Mouse (Mus musculus) forebrain, postnatal 0 days (tissue): ENCODE measurements around the gene Slc7a14. TPM values are rescaled to one million over a fixed set of nuclear protein-coding genes. Genes with fewer than 3 reads are reported as not detected.

Source experiments
- ATAC-seq: fragments of 200-750 bp; cut with Nextera tagmentation; 2 replicates; pipeline ENCODE4 v1.8.0; 2017; ENCODE audit warnings: mild to moderate bottlenecking, moderate library complexity
- DNase-seq: peaks from one replicate; pipeline ENCODE4 v3.0.0-alpha.2; 2015
- H3K27ac ChIP-seq: fragments of 300-500 bp; sonication (generic); 2 replicates; pipeline ENCODE4 v1.5.1; 2014; ENCODE audit warnings: low read depth, mild to moderate bottlenecking, antibody characterized with exemption, low read length, moderate library complexity, mixed read lengths
- H3K27me3 ChIP-seq: fragments of 300-500 bp; sonication (generic); 2 replicates; pipeline ENCODE4 v1.6.1; 2014; ENCODE audit warnings: mild to moderate bottlenecking, low read length, mixed read lengths; ENCODE audit not compliant: insufficient read depth
- H3K36me3 ChIP-seq: fragments of 300-500 bp; sonication (generic); 2 replicates; pipeline ENCODE4 v1.6.1; 2014; ENCODE audit warnings: mild to moderate bottlenecking, moderate library complexity; ENCODE audit not compliant: insufficient read depth
- H3K4me1 ChIP-seq: fragments of 300-500 bp; sonication (generic); 2 replicates; pipeline ENCODE4 v1.6.1; 2014; ENCODE audit warnings: antibody characterized with exemption; ENCODE audit not compliant: insufficient read depth
- H3K4me2 ChIP-seq: fragments of 300-500 bp; sonication (generic); 2 replicates; pipeline ENCODE4 v1.6.1; 2014; ENCODE audit warnings: low read depth, mild to moderate bottlenecking, moderate library complexity
- H3K4me3 ChIP-seq: fragments of 300-500 bp; sonication (generic); 2 replicates; pipeline ENCODE4 v1.5.1; 2014; ENCODE audit warnings: low read depth, low read length, mixed read lengths
- H3K9ac ChIP-seq: fragments of 300-500 bp; sonication (generic); 2 replicates; pipeline ENCODE4 v1.6.1; 2014; ENCODE audit warnings: mild to moderate bottlenecking
- H3K9me3 ChIP-seq: fragments of 300-500 bp; sonication (generic); 2 replicates; pipeline ENCODE4 v1.6.1; 2016; ENCODE audit warnings: low read length
- CTCF ChIP-seq: sonication (generic); IDR thresholded peaks from 2 replicates; pipeline ENCODE4 v1.5.1; 2016; ENCODE audit warnings: antibody characterized with exemption, control low read depth, low read depth
- WGBS: fragments of 180-500 bp; shearing (Covaris S2); extraction: QIAGEN DNeasy Blood & Tissue Kit; methylation state at CpG from one replicate; pipeline ENCODE4 v1.1.7; 2014; 5-methylcytosine and 5-hydroxymethylcytosine counted together
- polyA plus RNA-seq: library from polyadenylated mRNA; unstranded; fragments of >200 nt; fragmentation: Nextera tagmentation; extraction: Ambion mirVana; gene quantifications from 2 replicates; pipeline ENCODE4 v1.2.1, GENCODE M21; 2015
- total RNA-seq: library from RNA; depleted of rRNA; stranded (reverse); fragments of >200 nt; gene quantifications from 2 replicates; pipeline ENCODE4 v1.2.3, GENCODE M21; 2014

Slc7a14 gene
- total and polyA plus RNA-seq, 2 experiments from 2014 or later: 5.7 to 20.3 TPM

GRCm38 (mm10) chr3:31272635-31273034 lies 37.5 kb downstream of the Slc7a14 start:
- Histone ChIP-seq H3K9me3 (no peaks in the 10 kb centered on the region), H3K36me3 (no peaks in the 10 kb centered on the region), H3K4me1 (no peaks in the 10 kb centered on the region), H3K4me2 (no peak overlapping the region), H3K27me3 (no peaks in the 10 kb centered on the region), H3K9ac (no peak overlapping the region), H3K4me3 (no peak overlapping the region), H3K27ac (no peak overlapping the region)
- no peak for TF ChIP-seq CTCF
- 84% methylated on average over 2 of the region's 2 CpGs for WGBS
- DNase-seq (no peak), ATAC-seq (no peak)

GRCm38 (mm10) chr3:31269551-31270317 lies 40.4 kb downstream of the Slc7a14 start:
- TF ChIP-seq CTCF: no peak
- WGBS: 87% methylated on average over 4 of the region's 4 CpGs

GRCm38 (mm10) chr3:31267921-31268320 lies 42.3 kb downstream of the Slc7a14 start:
- TF ChIP-seq CTCF: no peak
- H3K27me3 ChIP-seq: no peaks in the 10 kb centered on the region

More at GRCm38 (mm10) chr3:31269551-31270317, 40.4 kb downstream of the Slc7a14 start:
- no peak for DNase-seq
- ATAC-seq: no peak
- H3K27me3 ChIP-seq: no peaks in the 10 kb centered on the region
- H3K9me3 ChIP-seq: no peaks in the 10 kb centered on the region
- no peak overlapping the region for H3K9ac ChIP-seq
- no peak overlapping the region for H3K4me3 ChIP-seq
- no peak overlapping the region for H3K27ac ChIP-seq
- no peaks in the 10 kb centered on the region for H3K36me3 ChIP-seq
- no peaks in the 10 kb centered on the region for H3K4me1 ChIP-seq
- H3K4me2 ChIP-seq: no peak overlapping the region

GRCm38 (mm10) chr3:31266941-31267340 lies 43.2 kb downstream of the Slc7a14 start:
- H3K27me3 ChIP-seq: no peaks in the 10 kb centered on the region
- H3K4me3 ChIP-seq: no peak overlapping the region
- no peak overlapping the region for H3K4me2 ChIP-seq
- 88% methylated on average over 7 of the region's 7 CpGs for WGBS
- ATAC-seq (no peak), DNase-seq (no peak)
- no peaks in the 10 kb centered on the region for H3K9me3 ChIP-seq
- H3K9ac ChIP-seq: no peak overlapping the region
- peaks cover under 1% of the 10 kb centered on the region; the same call in 1 of the 2 replicates for H3K4me1 ChIP-seq
- H3K36me3 ChIP-seq: no peaks in the 10 kb centered on the region
- no peak overlapping the region for H3K27ac ChIP-seq
- TF ChIP-seq CTCF: no peak

More at GRCm38 (mm10) chr3:31267921-31268320, 42.3 kb downstream of the Slc7a14 start:
- no peaks in the 10 kb centered on the region for H3K4me1 ChIP-seq
- H3K27ac ChIP-seq: no peak overlapping the region
- no peak overlapping the region for H3K4me3 ChIP-seq
- H3K36me3 ChIP-seq: no peaks in the 10 kb centered on the region
- no peak overlapping the region for H3K4me2 ChIP-seq
- no peak overlapping the region for H3K9ac ChIP-seq
- no peaks in the 10 kb centered on the region for H3K9me3 ChIP-seq
- DNase-seq (no peak), ATAC-seq (no peak)
- WGBS: 90% methylated on average over 2 of the region's 2 CpGs

- Histone ChIP-seq H3K9ac (no peak overlapping the region), H3K4me1 (peaks cover 7% of the 10 kb centered on the region; the same call in 1 of the 2 replicates), H3K4me3 (no peak overlapping the region), H3K27ac (no peak overlapping the region), H3K9me3 (no peaks in the 10 kb centered on the region), H3K4me2 (no peak overlapping the region), H3K27me3 (no peaks in the 10 kb centered on the region), H3K36me3 (no peaks in the 10 kb centered on the region)
- DNase-seq (peak; percentile 9), ATAC-seq (no peak)
- no peak for TF ChIP-seq CTCF
- 75% methylated on average over 3 of the region's 3 CpGs for WGBS
Observed at GRCm38 (mm10) chr3:31263535-31263934, 46.6 kb downstream of the Slc7a14 start.

- Histone ChIP-seq H3K4me2 (no peak overlapping the region), H3K27me3 (no peaks in the 10 kb centered on the region), H3K9me3 (no peaks in the 10 kb centered on the region), H3K9ac (no peak overlapping the region), H3K27ac (no peak overlapping the region), H3K36me3 (peaks cover 7% of the 10 kb centered on the region), H3K4me3 (no peak overlapping the region), H3K4me1 (peaks cover 7% of the 10 kb centered on the region; the same call in 1 of the 2 replicates)
- no peak for TF ChIP-seq CTCF
- peak; percentile 27 for DNase-seq
- WGBS: 30% methylated on average over 7 of the region's 7 CpGs
- peak; percentile 14; the same call in 1 of the 2 replicates for ATAC-seq
Observed at GRCm38 (mm10) chr3:31261418-31262014, 48.7 kb downstream of the Slc7a14 start.

GRCm38 (mm10) chr3:31260964-31261346 lies 49.2 kb downstream of the Slc7a14 start:
- Histone ChIP-seq H3K4me3 (no peak overlapping the region), H3K4me1 (peaks cover 7% of the 10 kb centered on the region; the same call in 1 of the 2 replicates), H3K9me3 (no peaks in the 10 kb centered on the region), H3K36me3 (peaks cover 9% of the 10 kb centered on the region), H3K27ac (no peak overlapping the region), H3K27me3 (no peaks in the 10 kb centered on the region), H3K4me2 (no peak overlapping the region), H3K9ac (no peak overlapping the region)
- ATAC-seq (peak; percentile 57), DNase-seq (no peak)
- TF ChIP-seq CTCF: no peak
- 34% methylated on average over 3 of the region's 3 CpGs for WGBS
